Mouse (Mus musculus): ENCODE results near the gene Golga2. TPM values are rescaled to one million over a fixed set of nuclear protein-coding genes. Genes with fewer than 3 reads are reported as not detected.

Golga2 gene
- total and polyA plus RNA-seq, 2 experiments from 2014 or later: 23.4 to 46.7 TPM

DNA sequence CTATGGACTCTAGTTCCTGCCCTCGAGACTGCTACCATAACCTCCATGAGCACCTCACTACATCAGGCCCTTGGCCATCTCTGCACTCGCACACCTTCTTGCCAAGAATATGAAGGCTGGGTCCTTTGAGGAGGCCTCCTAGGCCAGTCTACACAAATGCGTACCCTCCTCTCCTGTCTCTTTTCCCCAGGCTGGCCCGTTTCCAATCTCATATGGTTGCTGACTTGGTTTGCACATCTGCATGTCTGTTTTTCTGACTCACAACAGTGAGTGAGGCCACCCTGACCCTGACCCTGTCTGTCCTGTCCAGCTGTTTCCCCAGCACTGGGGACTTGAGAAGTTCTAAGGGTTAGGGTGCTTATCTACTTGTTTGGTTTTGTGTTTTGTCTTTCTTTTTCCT is 40.4 kb upstream of the Golga2 start:
- TF ChIP-seq EP300 (IDR thresholded peaks at IDR 0.05; ENCODE audit: low read depth): no peak
- TF ChIP-seq CTCF (IDR thresholded peaks at IDR 0.05; ENCODE audit: low read depth): no peak
- H3K36me3 ChIP-seq (replicated peaks; ENCODE audit: control insufficient read depth, insufficient read depth, low read length): peaks cover 42% of the 10 kb centered on the region
- DNase-seq (ENCODE audit: low spot score) (no peak), ATAC-seq (ENCODE audit: insufficient read depth, low read depth) (no peak)
- no peak overlapping the region for H3K27ac ChIP-seq (ENCODE audit: low read depth)
- H3K9me3 ChIP-seq (replicated peaks; ENCODE audit: control insufficient read depth, low read length): no peaks in the 10 kb centered on the region
- H3K9ac ChIP-seq (replicated peaks; ENCODE audit: low read depth, low read length): no peak overlapping the region
- no peaks in the 10 kb centered on the region for H3K4me1 ChIP-seq (ENCODE audit: control insufficient read depth, insufficient read depth)
- WGBS: 77% methylated on average over 4 of the region's 4 CpGs
- H3K4me2 ChIP-seq (ENCODE audit: low read depth, low read length): no peak overlapping the region
- no peaks in the 10 kb centered on the region for H3K27me3 ChIP-seq (ENCODE audit: control insufficient read depth, insufficient read depth, low read length)
- H3K4me3 ChIP-seq (ENCODE audit: low read depth, low read length): no peak overlapping the region

DNA sequence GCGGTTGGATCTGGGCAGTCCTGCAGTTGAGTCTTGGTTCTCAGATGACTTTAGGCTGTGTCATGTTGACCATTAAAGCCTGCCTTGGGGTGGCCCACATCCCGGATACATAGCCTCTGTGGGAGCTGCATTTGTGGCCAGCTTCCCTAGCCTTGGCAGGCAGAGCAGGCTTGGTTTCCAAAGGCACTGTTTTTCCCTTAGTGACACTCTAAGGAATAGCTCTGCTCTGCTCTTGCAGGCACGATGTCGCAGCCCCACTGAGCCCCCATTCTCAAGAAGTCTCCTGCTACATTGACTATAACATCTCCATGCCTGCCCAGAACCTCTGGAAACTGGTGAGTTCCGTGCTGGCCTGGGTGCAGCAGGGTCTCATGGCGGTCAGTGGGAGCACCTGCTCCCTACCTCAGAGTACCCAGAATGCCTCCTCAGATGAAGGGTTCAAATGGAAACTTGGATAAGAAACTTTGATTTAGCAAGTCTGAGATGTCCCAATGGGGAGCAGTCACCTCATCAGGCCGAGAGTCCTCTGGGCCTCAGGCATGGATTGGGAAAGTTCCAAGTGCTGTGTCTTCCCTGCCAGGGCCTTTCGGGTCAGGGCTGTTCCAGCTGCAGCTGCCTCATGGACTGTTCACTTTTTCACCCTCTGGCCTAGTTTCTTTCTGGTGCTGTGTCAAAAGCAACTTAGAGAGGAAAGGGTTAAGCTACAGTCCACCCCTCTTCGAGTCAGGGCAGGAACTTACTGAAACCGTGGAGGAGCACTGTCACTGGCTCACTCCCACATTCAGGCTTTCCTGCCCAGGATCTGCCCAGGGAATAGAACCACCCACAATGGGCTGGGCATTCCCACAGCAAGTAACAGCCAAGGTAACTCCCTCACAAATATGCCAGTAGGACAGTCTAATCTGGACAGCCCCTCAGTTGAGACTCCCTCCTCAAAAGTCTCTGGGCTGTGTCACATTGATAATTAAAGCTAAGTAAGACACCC is 38.5 kb upstream of the Golga2 start:
- no peak overlapping the region for H3K9ac ChIP-seq (replicated peaks; ENCODE audit: low read depth, low read length)
- TF ChIP-seq CTCF (IDR thresholded peaks at IDR 0.05; ENCODE audit: low read depth) (no peak), EP300 (IDR thresholded peaks at IDR 0.05; ENCODE audit: low read depth) (no peak)
- H3K9me3 ChIP-seq (replicated peaks; ENCODE audit: control insufficient read depth, low read length): no peaks in the 10 kb centered on the region
- H3K27me3 ChIP-seq (ENCODE audit: control insufficient read depth, insufficient read depth, low read length): no peaks in the 10 kb centered on the region
- DNase-seq (ENCODE audit: low spot score): no peak
- no peaks in the 10 kb centered on the region for H3K4me1 ChIP-seq (ENCODE audit: control insufficient read depth, insufficient read depth)
- peaks cover 40% of the 10 kb centered on the region for H3K36me3 ChIP-seq (replicated peaks; ENCODE audit: control insufficient read depth, insufficient read depth, low read length)
- no peak overlapping the region for H3K4me3 ChIP-seq (ENCODE audit: low read depth, low read length)
- H3K4me2 ChIP-seq (ENCODE audit: low read depth, low read length): no peak overlapping the region
- 75% methylated on average over 10 of the region's 10 CpGs for WGBS
- no peak overlapping the region for H3K27ac ChIP-seq (ENCODE audit: low read depth)
- ATAC-seq (ENCODE audit: insufficient read depth, low read depth): no peak

- ATAC-seq (ENCODE audit: insufficient read depth, low read depth) (no peak), DNase-seq (ENCODE audit: low spot score) (no peak)
- Histone ChIP-seq H3K27me3 (ENCODE audit: control insufficient read depth, insufficient read depth, low read length) (no peaks in the 10 kb centered on the region), H3K4me3 (ENCODE audit: low read depth, low read length) (no peak overlapping the region), H3K4me1 (ENCODE audit: control insufficient read depth, insufficient read depth) (no peaks in the 10 kb centered on the region), H3K9me3 (replicated peaks; ENCODE audit: control insufficient read depth, low read length) (no peaks in the 10 kb centered on the region), H3K4me2 (ENCODE audit: low read depth, low read length) (no peak overlapping the region), H3K36me3 (replicated peaks; ENCODE audit: control insufficient read depth, insufficient read depth, low read length) (peaks cover 63% of the 10 kb centered on the region), H3K9ac (replicated peaks; ENCODE audit: low read depth, low read length) (no peak overlapping the region), H3K27ac (ENCODE audit: low read depth) (no peak overlapping the region)
- WGBS: 78% methylated on average over 12 of the region's 12 CpGs
- TF ChIP-seq EP300 (IDR thresholded peaks at IDR 0.05; ENCODE audit: low read depth): no peak
- TF ChIP-seq CTCF (IDR thresholded peaks at IDR 0.05; ENCODE audit: low read depth): no peak
Observed at GRCm38 (mm10) chr2:32251791-32252527, 35.2 kb upstream of the Golga2 start.

GRCm38 (mm10) chr2:32252658-32253057 is 34.5 kb upstream of the Golga2 start:
- DNase-seq (ENCODE audit: low spot score) (no peak), ATAC-seq (ENCODE audit: insufficient read depth, low read depth) (no peak)
- Histone ChIP-seq H3K4me1 (ENCODE audit: control insufficient read depth, insufficient read depth) (no peaks in the 10 kb centered on the region), H3K9me3 (replicated peaks; ENCODE audit: control insufficient read depth, low read length) (no peaks in the 10 kb centered on the region), H3K9ac (replicated peaks; ENCODE audit: low read depth, low read length) (no peak overlapping the region), H3K4me2 (ENCODE audit: low read depth, low read length) (no peak overlapping the region), H3K27me3 (ENCODE audit: control insufficient read depth, insufficient read depth, low read length) (no peaks in the 10 kb centered on the region), H3K27ac (ENCODE audit: low read depth) (no peak overlapping the region), H3K4me3 (ENCODE audit: low read depth, low read length) (no peak overlapping the region), H3K36me3 (replicated peaks; ENCODE audit: control insufficient read depth, insufficient read depth, low read length) (peaks cover 63% of the 10 kb centered on the region)
- 85% methylated on average over 5 of the region's 5 CpGs for WGBS
- no peak for TF ChIP-seq CTCF (IDR thresholded peaks at IDR 0.05; ENCODE audit: low read depth)
- TF ChIP-seq EP300 (IDR thresholded peaks at IDR 0.05; ENCODE audit: low read depth): no peak

GRCm38 (mm10) chr2:32253352-32253751 is 33.8 kb upstream of the Golga2 start:
- no peaks in the 10 kb centered on the region for H3K27me3 ChIP-seq (ENCODE audit: control insufficient read depth, insufficient read depth, low read length)
- H3K4me1 ChIP-seq (ENCODE audit: control insufficient read depth, insufficient read depth): no peaks in the 10 kb centered on the region
- no peak overlapping the region for H3K4me2 ChIP-seq (ENCODE audit: low read depth, low read length)
- H3K27ac ChIP-seq (ENCODE audit: low read depth): no peak overlapping the region
- H3K9me3 ChIP-seq (replicated peaks; ENCODE audit: control insufficient read depth, low read length): no peaks in the 10 kb centered on the region
- TF ChIP-seq CTCF (IDR thresholded peaks at IDR 0.05; ENCODE audit: low read depth): no peak
- TF ChIP-seq EP300 (IDR thresholded peaks at IDR 0.05; ENCODE audit: low read depth): no peak
- H3K4me3 ChIP-seq (ENCODE audit: low read depth, low read length): no peak overlapping the region
- ATAC-seq (ENCODE audit: insufficient read depth, low read depth) (no peak), DNase-seq (ENCODE audit: low spot score) (no peak)
- H3K36me3 ChIP-seq (replicated peaks; ENCODE audit: control insufficient read depth, insufficient read depth, low read length): peaks cover 62% of the 10 kb centered on the region
- H3K9ac ChIP-seq (replicated peaks; ENCODE audit: low read depth, low read length): no peak overlapping the region
- 53% methylated on average over 1 of the region's 1 CpGs for WGBS

Measured in heart, postnatal 0 days (tissue).